Mouse (Mus musculus) c-Kit-positive CD71-positive TER-119-negative erythroid progenitor cells, embryonic 14.5 days (primary cell): ENCODE data around the gene Mme.

Experiments used
- DNase-seq: peaks from one replicate; pipeline ENCODE4 v3.0.0-alpha.2; 2013; ENCODE audit warnings: low read depth

The Mme gene

GRCm38 (mm10) chr3:63241099-63241587 lies at the start of gene Mme:
Mme (plus strand) TSS chr3:63241537.
- no peak for DNase-seq

GRCm38 (mm10) chr3:63196565-63196964 lies 44.8 kb upstream of the Mme start:
- no peak for DNase-seq

- DNase-seq, result no peak
These were observed 43.3 kb upstream of the Mme start for GRCm38 (mm10) chr3:63198026-63198425.

- DNase-seq, result no peak
These were observed 19.3 kb upstream of the Mme start for GRCm38 (mm10) chr3:63221867-63222591.

- no peak for DNase-seq
These were observed 17.7 kb upstream of the Mme start for GRCm38 (mm10) chr3:63223676-63224075.

- no peak for DNase-seq
These were observed 5.4 kb upstream of the Mme start for GRCm38 (mm10) chr3:63235957-63236356.

- DNase-seq, result no peak
These were observed 2.4 kb downstream of the Mme start for GRCm38 (mm10) chr3:63243721-63244120.

- DNase-seq, result no peak
These were observed 30.8 kb downstream of the Mme start for GRCm38 (mm10) chr3:63272091-63272490.

GRCm38 (mm10) chr3:63294316-63294715 lies 53.0 kb downstream of the Mme start:
- no peak for DNase-seq

- DNase-seq, result no peak
These were observed 53.5 kb downstream of the Mme start for GRCm38 (mm10) chr3:63294791-63295190.

- DNase-seq, result no peak
These were observed 53.9 kb downstream of the Mme start for GRCm38 (mm10) chr3:63295237-63295636.

- no peak for DNase-seq
These were observed 54.4 kb downstream of the Mme start for GRCm38 (mm10) chr3:63295657-63296231.

GRCm38 (mm10) chr3:63296411-63296810 lies 55.1 kb downstream of the Mme start:
- DNase-seq, result no peak

- DNase-seq, result no peak
These were observed 56.5 kb downstream of the Mme start for GRCm38 (mm10) chr3:63297787-63298186.

GRCm38 (mm10) chr3:63315211-63315760 lies 73.9 kb downstream of the Mme start:
- no peak for DNase-seq

- DNase-seq, result no peak
These were observed 76.2 kb downstream of the Mme start for GRCm38 (mm10) chr3:63317496-63317895.

- no peak for DNase-seq
These were observed 84.3 kb downstream of the Mme start for GRCm38 (mm10) chr3:63325615-63326014.

- no peak for DNase-seq
These were observed 98.8 kb downstream of the Mme start for GRCm38 (mm10) chr3:63340110-63340509.

GRCm38 (mm10) chr3:63340546-63340945 lies 99.2 kb downstream of the Mme start:
- no peak for DNase-seq

- DNase-seq, result no peak
These were observed 100.1 kb downstream of the Mme start for GRCm38 (mm10) chr3:63341481-63341880.

GRCm38 (mm10) chr3:63344998-63345397 lies 103.7 kb downstream of the Mme start:
- DNase-seq, result no peak

- DNase-seq, result no peak
These were observed 107.6 kb downstream of the Mme start for GRCm38 (mm10) chr3:63348893-63349426.

- no peak for DNase-seq
These were observed 108.9 kb downstream of the Mme start for GRCm38 (mm10) chr3:63350242-63350641.
